Mouse (Mus musculus) E14TG2a.4 (cell line): ENCODE measurements around the gene Sla2.

Experiments used
- CTCF ChIP-seq: conservative IDR thresholded peaks from 2 replicates; pipeline ENCODE4 v1.5.1; 2014; ENCODE audit warnings: low read length
- NANOG ChIP-seq: IDR thresholded peaks from 2 replicates; pipeline ENCODE4 v1.6.1; 2014; ENCODE audit warnings: borderline replicate concordance, low read length, mixed read lengths
- POU5F1 ChIP-seq: IDR thresholded peaks from 2 replicates; pipeline ENCODE4 v1.6.1; 2014; ENCODE audit warnings: low read length, borderline replicate concordance

DNA sequence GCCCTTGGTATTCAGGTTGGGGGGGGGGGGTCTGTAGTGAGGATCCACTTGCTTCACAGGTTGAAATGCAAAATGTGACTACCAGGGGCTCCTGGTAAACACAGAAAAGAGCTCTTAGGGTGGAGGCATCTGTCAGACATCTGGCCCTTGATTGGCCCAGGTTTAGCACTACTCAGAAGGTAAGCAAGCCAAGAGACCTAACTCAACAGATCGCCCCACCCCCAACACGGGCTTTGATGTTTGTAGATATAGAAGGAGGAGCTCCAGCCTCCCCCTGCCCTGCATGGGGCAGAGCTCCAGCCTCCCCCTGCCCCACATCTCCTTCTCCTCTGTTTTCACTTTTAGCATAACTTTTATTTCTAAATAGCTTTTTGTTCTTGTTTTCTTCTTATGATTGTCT lies 32.8 kb upstream of the Sla2 start:
- TF ChIP-seq CTCF (no peak), NANOG (no peak), POU5F1 (no peak)
